Comparison of ENCODE assay signal across 9 mouse cellular contexts in the genomic region with DNA sequence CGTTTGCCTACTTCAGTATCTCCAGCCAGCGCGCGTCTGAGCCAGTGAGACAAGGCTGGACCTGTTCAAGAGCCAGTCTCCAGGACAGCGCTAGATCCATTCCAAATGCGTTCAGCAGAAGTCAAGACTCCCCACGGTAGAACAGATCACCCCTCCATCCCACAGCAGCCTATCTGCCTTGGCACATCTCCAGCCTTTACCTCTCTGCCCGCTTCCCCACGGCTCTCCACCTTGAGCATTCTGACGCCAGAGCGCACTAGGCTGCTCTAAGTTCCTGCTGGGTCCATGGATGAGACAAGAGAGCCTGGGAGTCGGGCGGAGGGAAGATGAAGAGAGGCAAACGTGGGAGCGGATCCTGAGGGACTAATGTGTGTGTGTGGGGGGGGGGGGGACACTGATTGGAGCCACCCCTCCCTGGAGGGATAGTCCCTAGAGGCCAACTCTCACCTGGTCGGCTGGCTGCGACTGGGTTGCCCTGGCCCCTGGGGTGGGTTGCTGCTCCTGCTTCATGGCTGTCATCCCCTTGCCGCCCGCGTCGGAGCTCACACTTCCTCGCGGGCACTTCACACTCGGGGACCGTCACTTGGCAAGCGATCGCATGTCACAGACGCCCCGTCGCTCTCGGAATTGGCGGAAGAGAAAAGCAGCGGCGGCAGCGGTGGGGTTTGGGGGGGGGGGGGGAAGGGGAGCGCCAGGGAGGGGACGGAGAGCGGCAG. TPM values are rescaled to one million over a fixed set of nuclear protein-coding genes. Genes with fewer than 3 reads are reported as not detected.
DNase-seq lines count a peak whose midpoint lies in the region; ATAC-seq lines count a peak whose summit lies in the region.
"Had no signal": no experiment of that assay in that cellular context is flagged by ENCODE, and none has a peak within 500 bp of the region (broad histone marks: within the 10 kb centered on the region; RNA-seq: fewer than 3 reads in every experiment).

Gene Dpp10, minus strand, starts transcription at position 635 of the 716 bp plus-strand sequence.

- peak; percentile 37; the same call in 1 of the 2 replicates for ATAC-seq in heart, embryonic 16.5 days (replicated peaks; ENCODE audit: extremely low read depth, insufficient read depth, low FRiP score)
- peak; percentile 74 for ATAC-seq in forebrain, embryonic 15.5 days (replicated peaks)
- ATAC-seq in neural tube, embryonic 15.5 days (ENCODE audit: low FRiP score): peak; percentile 73

- H3K36me3 ChIP-seq in heart, embryonic 16.5 days (ENCODE audit: control insufficient read depth, insufficient read depth): no peaks in the 10 kb centered on the region
- H3K36me3 ChIP-seq in forebrain, embryonic 15.5 days: no peaks in the 10 kb centered on the region
- no peaks in the 10 kb centered on the region for H3K36me3 ChIP-seq in neural tube, embryonic 15.5 days

- peak within 1 kb of the TSS; percentile 53 for H3K4me3 ChIP-seq in heart, embryonic 16.5 days (ENCODE audit: low read length)
- H3K4me3 ChIP-seq in forebrain, embryonic 15.5 days: peak within 1 kb of the TSS; percentile 49
- peak within 1 kb of the TSS; percentile 65 for H3K4me3 ChIP-seq in neural tube, embryonic 15.5 days (replicated peaks)

- peaks cover 35% of the 10 kb centered on the region for H3K27me3 ChIP-seq in heart, embryonic 16.5 days (ENCODE audit: control insufficient read depth, insufficient read depth, low read length)
- H3K27me3 ChIP-seq in forebrain, embryonic 15.5 days: peaks cover 21% of the 10 kb centered on the region; the same call in 1 of the 2 replicates
- 0 out of 2 replicates have a peak, but pooled peaks cover 4% of the 10 kb centered on the region for H3K27me3 ChIP-seq in neural tube, embryonic 15.5 days (replicated peaks)
- H3K27me3 ChIP-seq: CH12.LX had no signal

- H3K4me2 ChIP-seq in heart, embryonic 16.5 days (ENCODE audit: low read depth, low read length): peak within 1 kb of the TSS; percentile 75
- peak within 1 kb of the TSS; percentile 83 for H3K4me2 ChIP-seq in forebrain, embryonic 15.5 days (replicated peaks)
- peak within 1 kb of the TSS; percentile 76 for H3K4me2 ChIP-seq in neural tube, embryonic 15.5 days

- H3K9me3 ChIP-seq in heart, embryonic 16.5 days (replicated peaks; ENCODE audit: control insufficient read depth, low read length): no peaks in the 10 kb centered on the region
- H3K9me3 ChIP-seq in forebrain, embryonic 15.5 days: no peaks in the 10 kb centered on the region
- H3K9me3 ChIP-seq in neural tube, embryonic 15.5 days (replicated peaks): no peaks in the 10 kb centered on the region

- intact Hi-C loops in heart, postnatal 14 days (cut with DNase I): no loop called here
- intact Hi-C loops in left cerebral cortex, postnatal 36 days (cut with DNase I): loop anchor here (5.0 kb wide), 2 partner anchors 73 to 143 kb away; no protein-coding TSS in a partner anchor

- no peak within 1 kb of the TSS for H3K27ac ChIP-seq in heart, embryonic 16.5 days (ENCODE audit: low read length)
- H3K27ac ChIP-seq in forebrain, embryonic 15.5 days (replicated peaks): peak within 1 kb of the TSS; percentile 74
- H3K27ac ChIP-seq in neural tube, embryonic 15.5 days (replicated peaks): peak within 1 kb of the TSS; percentile 89

- H3K9ac ChIP-seq in heart, embryonic 16.5 days (ENCODE audit: low read length): no peak within 1 kb of the TSS
- H3K9ac ChIP-seq in forebrain, embryonic 15.5 days (replicated peaks): peak within 1 kb of the TSS; percentile 44
- peak within 1 kb of the TSS; percentile 72 for H3K9ac ChIP-seq in neural tube, embryonic 15.5 days (replicated peaks)

- WGBS in heart, embryonic 16.5 days: 2% methylated on average over 29 of the region's 38 CpGs
- WGBS in forebrain, embryonic 15.5 days: under 1% methylated on average over 37 of the region's 38 CpGs
- WGBS in neural tube, embryonic 15.5 days: under 1% methylated on average over 28 of the region's 38 CpGs

- H3K4me1 ChIP-seq in heart, embryonic 16.5 days (ENCODE audit: control insufficient read depth, insufficient read depth, low read length): no peaks in the 10 kb centered on the region
- H3K4me1 ChIP-seq in forebrain, embryonic 15.5 days: peaks cover 13% of the 10 kb centered on the region
- peaks cover 27% of the 10 kb centered on the region for H3K4me1 ChIP-seq in neural tube, embryonic 15.5 days

- no peak for DNase-seq in heart, postnatal 14 days
- DNase-seq in cerebellum, adult 11 months: peak; percentile 41
- DNase-seq in left cerebral cortex, postnatal 36 days (ENCODE audit: low spot score in 2 of 2): peak; percentile 41 to 63
- DNase-seq in spleen, postnatal 14 days (ENCODE audit: low spot score in 2 of 2): no peak
- DNase-seq in spleen, postnatal 36 days (ENCODE audit: low spot score in 2 of 2): no peak

RNA-seq across cellular contexts. Expression of gene Dpp10, which starts in this region (rescaled TPM):
- polyA plus RNA-seq in heart, embryonic 16.5 days (2015; fragmentation: Nextera tagmentation; extraction: Ambion mirVana): 0.15 and 0.76 TPM in 2 replicates
- total RNA-seq in heart, postnatal 14 days (2021): under 1 TPM in 1 of 2 experiments, not detected in 1; 0.05 TPM
- 5.8 and 6.9 TPM in 2 replicates for polyA plus RNA-seq in forebrain, embryonic 15.5 days (2015; fragmentation: Nextera tagmentation; extraction: Ambion mirVana)
- 100 to 1,000 TPM; 141 to 146 TPM for total RNA-seq in left cerebral cortex, postnatal 36 days (2021)
- polyA plus RNA-seq in neural tube, embryonic 15.5 days (2015; fragmentation: Nextera tagmentation; extraction: Ambion mirVana): 17.9 and 21.6 TPM in 2 replicates
- total RNA-seq: CH12.LX had no signal

Comparison
In these comparisons a context has a peak if more than half of its experiments do, and no peak if none do; other contexts are left out.
1. RNA of gene Dpp10 (total RNA-seq): 141 to 146 TPM in left cerebral cortex, postnatal 36 days; 0.05 TPM in heart, postnatal 14 days; every median in the first group is over 100 times any median in the second.
2. Peak in ATAC-seq, H3K4me3 ChIP-seq and H3K4me2 ChIP-seq in heart, embryonic 16.5 days; RNA of the gene not detected or under 1 TPM.
3. DNase-seq: peak in cerebellum, adult 11 months (single experiment) and left cerebral cortex, postnatal 36 days (2 of 2); none in heart, postnatal 14 days (0 of 2), spleen, postnatal 14 days (0 of 2) and spleen, postnatal 36 days (0 of 2).
4. Peak in every context shown above with its lines, with median percentiles within 50 percentile points of each other: ATAC-seq, H3K4me2 ChIP-seq and H3K4me3 ChIP-seq.